Mouse (Mus musculus): Measurements from ENCODE around the gene Thbs1.

The Thbs1 gene

GRCm38 (mm10) chr2:118111488-118112131 is at the start of gene Thbs1:
Gene Thbs1, plus strand, starts transcription at chr2:118111876.
- in situ Hi-C loops (cut with MboI, MseI) = loop anchor here (5.0 to 10.0 kb wide), 2 partner anchors 199 to 327 kb away; no protein-coding TSS in a partner anchor

GRCm38 (mm10) chr2:118064121-118064764 is 47.4 kb upstream of the Thbs1 start:
- in situ Hi-C loops (cut with MboI, MseI) = no loop called here

DNA sequence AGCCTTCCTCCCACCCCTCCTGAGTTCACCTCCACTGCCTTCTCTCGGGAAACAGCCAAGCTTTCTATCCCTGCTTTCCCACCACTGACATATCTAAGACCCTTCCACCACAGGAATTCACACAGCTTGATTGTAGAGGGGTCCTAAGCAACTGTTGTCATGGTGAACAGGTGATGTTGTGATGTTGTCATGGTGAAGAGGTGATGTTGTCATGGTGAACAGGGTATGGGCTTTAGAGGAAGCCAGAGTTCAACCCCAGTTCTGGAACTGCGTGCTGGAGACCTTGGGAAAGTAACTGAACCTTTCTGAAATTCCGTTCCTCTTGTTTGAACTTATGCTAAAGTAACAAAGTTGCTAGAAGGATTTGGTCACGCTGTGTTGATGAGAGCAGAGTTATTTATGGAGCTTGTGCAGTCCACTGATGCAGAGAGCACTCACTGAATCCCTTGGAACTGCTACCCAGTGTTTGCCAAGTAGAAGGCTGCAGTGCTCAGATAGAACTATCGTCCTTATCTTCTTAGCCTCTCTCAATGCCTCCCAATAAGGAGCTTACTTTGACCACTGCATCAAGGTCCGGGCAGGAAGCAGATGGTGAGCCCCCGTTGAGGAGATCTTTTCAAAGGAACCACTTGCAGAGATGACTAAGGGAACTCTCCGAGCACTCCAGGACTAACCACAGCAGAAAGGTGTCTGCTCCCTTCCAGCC is 45.5 kb upstream of the Thbs1 start:
- in situ Hi-C loops (cut with MboI, MseI) = no loop called here

GRCm38 (mm10) chr2:118069975-118070374 is 41.7 kb upstream of the Thbs1 start:
- in situ Hi-C loops (cut with MboI, MseI) = no loop called here

- in situ Hi-C loops (cut with MboI, MseI) = no loop called here
These were observed 38.8 kb upstream of the Thbs1 start for GRCm38 (mm10) chr2:118072811-118073372.

DNA sequence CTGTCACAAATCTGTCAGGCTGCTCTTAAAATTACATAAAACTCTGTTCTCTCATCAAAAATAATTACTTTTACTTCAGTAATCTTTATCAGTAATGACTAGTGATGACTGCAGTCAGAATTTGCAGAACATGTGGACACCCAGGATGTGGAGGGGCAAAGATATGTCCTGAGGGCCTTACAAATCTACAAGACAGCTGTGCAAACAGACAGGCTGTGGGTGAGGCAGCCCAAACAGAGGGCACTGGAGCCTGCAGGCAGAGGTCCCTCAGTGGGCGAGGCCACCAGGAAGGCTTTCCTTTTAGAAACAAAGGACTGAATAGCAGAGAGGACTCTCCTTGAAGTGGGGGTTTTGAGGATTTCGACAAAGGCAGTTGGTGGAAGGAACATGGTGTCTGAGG is 37.6 kb upstream of the Thbs1 start:
- in situ Hi-C loops (cut with MboI, MseI) = no loop called here

GRCm38 (mm10) chr2:118075165-118075564 is 36.5 kb upstream of the Thbs1 start:
- in situ Hi-C loops (cut with MboI, MseI) = no loop called here

DNA sequence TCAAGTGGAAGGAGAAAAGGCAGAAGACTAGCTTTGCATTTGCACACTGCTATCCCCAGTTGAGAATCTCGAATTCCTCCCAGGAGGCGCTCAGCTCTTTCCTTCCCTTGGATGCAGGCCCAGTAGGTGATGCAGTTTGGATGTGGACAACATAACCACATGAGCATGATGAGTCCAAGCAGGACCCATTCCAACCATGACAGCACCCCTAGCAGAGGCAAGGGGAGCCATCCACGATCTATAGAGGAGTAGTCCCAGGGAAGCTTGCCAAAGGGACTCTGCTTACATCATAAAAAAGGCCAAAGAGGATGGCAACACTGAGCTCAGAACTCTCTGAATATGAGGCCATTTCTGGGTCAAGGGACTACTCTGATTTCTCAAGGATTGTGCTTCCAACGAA is 32.5 kb upstream of the Thbs1 start:
- in situ Hi-C loops (cut with MboI, MseI) = no loop called here

DNA sequence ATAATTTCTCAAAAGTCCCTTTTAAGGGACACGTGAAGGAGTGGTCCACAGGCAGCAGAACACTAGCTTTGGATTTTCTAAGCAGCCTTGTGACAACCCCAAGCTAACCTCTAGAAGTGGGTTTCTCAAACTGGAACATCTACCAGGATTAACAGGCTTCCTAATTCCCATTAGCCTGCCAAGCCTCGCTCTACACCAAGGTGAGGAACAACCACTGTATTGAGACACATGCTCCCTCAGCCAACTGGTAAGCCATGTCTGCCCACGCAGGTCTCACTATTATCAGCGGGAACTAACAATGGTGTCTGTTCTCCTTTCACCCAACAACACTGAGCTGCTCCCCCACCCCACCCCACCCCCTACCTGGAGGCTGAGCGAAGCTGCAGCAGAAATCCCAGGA is 30.1 kb upstream of the Thbs1 start:
- in situ Hi-C loops (cut with MboI, MseI) = no loop called here

- in situ Hi-C loops (cut with MboI, MseI) = no loop called here
These were observed 28.0 kb upstream of the Thbs1 start for GRCm38 (mm10) chr2:118083652-118084051.

- in situ Hi-C loops (cut with MboI, MseI) = no loop called here
These were observed 27.0 kb upstream of the Thbs1 start for GRCm38 (mm10) chr2:118084693-118085092.

GRCm38 (mm10) chr2:118085647-118086046 is 26.0 kb upstream of the Thbs1 start:
- in situ Hi-C loops (cut with MboI, MseI) = no loop called here

DNA sequence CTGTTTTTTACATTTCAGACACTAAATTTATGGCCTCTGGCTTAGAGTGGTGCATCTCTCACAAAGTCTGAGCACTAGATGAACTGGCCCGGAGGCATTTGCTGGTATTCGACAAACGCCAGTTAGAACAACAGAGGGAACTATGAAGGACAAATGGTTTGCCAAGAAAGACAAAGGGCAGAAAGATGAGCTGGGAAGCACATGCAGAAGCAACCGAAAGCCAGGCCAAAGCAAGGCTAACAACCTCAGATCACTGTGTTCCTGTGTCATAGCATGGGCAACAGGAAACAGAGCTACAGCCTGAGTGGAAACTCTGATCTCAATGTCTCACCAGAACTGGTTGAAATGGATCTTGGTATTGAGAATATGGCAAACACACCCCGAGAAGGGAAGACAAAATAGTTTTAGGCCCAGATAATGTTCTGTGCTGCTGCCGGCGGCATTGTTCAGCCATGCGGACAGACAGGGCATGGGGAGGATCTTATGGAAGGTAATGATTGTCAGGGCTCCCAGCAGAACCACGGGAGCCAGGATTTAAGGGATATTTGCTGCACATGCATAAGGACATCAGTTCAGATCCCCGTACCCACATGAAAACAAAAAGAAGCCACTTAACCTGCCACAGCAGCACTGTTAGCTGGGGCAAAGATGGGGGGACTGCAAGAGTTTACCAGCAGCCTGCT is 24.5 kb upstream of the Thbs1 start:
- in situ Hi-C loops (cut with MboI, MseI) = no loop called here

DNA sequence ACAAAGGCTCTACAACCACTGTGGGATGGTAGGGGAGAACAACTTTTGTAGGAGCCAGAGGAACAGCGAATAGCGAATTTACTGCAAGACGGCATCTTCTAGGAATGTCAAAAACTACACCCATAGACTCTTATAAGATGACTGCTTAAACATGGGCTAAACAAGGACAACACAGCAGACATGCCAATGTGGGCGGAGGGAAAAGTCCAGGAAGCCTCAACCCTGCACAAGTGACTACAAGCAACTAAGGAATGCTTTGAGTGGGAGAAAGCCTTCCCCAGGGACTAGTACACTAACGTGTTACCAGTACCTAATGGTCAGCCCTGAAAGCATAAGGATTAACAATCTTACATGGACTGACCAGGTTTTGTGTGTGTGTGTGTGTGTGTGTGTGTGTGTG is 20.4 kb upstream of the Thbs1 start:
- in situ Hi-C loops (cut with MboI, MseI) = no loop called here

- in situ Hi-C loops (cut with MboI, MseI) = no loop called here
These were observed 12.6 kb upstream of the Thbs1 start for GRCm38 (mm10) chr2:118099104-118099503.

DNA sequence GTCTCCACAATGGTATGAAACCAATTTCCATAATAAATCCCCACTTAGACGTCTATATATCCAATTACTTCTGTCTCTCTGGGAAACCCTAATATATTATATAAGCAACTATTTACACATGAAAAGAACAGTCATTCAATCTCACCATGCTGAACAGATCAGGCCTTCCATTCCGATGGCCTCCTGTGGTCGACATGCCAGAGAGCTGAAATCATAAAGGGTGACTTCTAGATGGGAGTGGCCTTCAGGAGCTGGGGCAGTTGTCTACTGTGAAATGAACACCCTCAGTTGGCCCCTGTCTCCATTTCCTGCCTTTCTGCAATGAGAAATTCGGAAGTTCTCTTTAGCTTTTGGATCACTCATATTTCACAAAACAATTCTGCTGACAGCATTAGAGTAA is 9.5 kb upstream of the Thbs1 start:
- in situ Hi-C loops (cut with MboI, MseI) = loop anchor here (5.0 kb wide), 1 partner anchor 550 kb away; no protein-coding TSS in a partner anchor

GRCm38 (mm10) chr2:118110225-118110915 is 1.3 kb upstream of the Thbs1 start:
- in situ Hi-C loops (cut with MboI, MseI) = loop anchor here (5.0 to 10.0 kb wide), 2 partner anchors 198 to 326 kb away; no protein-coding TSS in a partner anchor

- in situ Hi-C loops (cut with MboI, MseI) = loop anchor here (5.0 to 10.0 kb wide), 2 partner anchors 199 to 326 kb away; no protein-coding TSS in a partner anchor
These were observed 574 bp upstream of the Thbs1 start for GRCm38 (mm10) chr2:118111116-118111487.

DNA sequence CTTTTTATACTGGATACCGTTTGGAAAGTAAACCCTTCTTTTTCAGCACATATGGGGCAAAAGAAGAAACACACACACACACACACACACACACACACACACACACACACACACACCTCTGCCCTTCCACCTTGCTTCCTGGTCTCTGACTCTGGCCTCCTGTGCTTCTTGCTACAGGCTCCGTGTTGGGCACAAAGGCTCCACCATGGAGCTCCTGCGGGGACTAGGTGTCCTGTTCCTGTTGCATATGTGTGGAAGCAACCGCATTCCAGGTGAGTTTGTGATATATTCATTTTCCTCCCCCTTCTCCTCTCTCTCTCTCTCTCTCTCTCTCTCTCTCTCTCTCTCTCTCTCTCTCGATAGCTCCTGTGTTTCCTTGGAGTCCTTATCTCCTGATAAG is 762 bp downstream of the Thbs1 start:
- in situ Hi-C loops (cut with MboI, MseI) = loop anchor here (5.0 to 10.0 kb wide), 2 partner anchors 200 to 328 kb away; no protein-coding TSS in a partner anchor

DNA sequence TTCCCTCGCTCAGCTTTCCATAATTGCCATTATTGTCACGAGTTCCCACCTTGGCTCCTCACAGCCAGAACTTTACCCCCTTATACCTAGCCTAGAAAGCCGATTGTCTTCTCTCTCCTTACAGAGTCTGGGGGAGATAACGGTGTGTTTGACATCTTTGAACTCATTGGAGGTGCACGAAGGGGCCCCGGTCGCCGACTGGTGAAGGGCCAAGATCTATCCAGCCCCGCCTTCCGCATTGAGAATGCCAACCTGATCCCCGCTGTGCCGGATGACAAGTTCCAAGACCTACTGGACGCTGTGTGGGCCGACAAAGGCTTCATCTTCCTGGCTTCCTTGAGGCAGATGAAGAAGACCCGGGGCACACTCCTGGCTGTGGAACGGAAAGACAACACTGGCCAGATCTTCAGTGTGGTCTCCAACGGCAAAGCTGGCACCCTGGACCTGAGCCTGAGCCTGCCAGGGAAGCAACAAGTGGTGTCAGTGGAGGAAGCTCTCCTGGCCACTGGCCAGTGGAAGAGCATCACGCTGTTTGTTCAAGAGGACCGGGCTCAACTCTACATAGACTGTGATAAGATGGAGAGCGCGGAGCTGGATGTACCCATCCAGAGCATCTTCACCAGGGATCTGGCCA is 1.3 kb downstream of the Thbs1 start:
- in situ Hi-C loops (cut with MboI, MseI) = loop anchor here (5.0 to 10.0 kb wide), 2 partner anchors 201 to 328 kb away; no protein-coding TSS in a partner anchor
